Mouse (Mus musculus): Measurements from ENCODE around the gene Mrpl3.

GRCm38 (mm10) chr9:105050257-105050656, 2.8 kb upstream of the Mrpl3 start:
- TF ChIP-seq GATA1 (IDR thresholded peaks at IDR 0.05; ENCODE audit: low read length) (no peak), TAL1 (IDR thresholded peaks at IDR 0.05; ENCODE audit: low read length) (no peak)

Measured in erythroblast, embryonic 14.5 days (primary cell).